Mouse (Mus musculus) brain, embryonic 18.5 days (tissue): ENCODE measurements around the gene Mkrn3.

ENCODE experiments used
- DNase-seq: peaks from one replicate; pipeline ENCODE4 v3.0.0-alpha.2; 2012; ENCODE audit warnings: low read depth, low spot score

The Mkrn3 gene

GRCm38 (mm10) chr7:62378529-62378928 lies 41.4 kb downstream of the Mkrn3 start:
- no peak for DNase-seq

GRCm38 (mm10) chr7:62377313-62377712 lies 42.6 kb downstream of the Mkrn3 start:
- DNase-seq = no peak

- peak; percentile 67 for DNase-seq
Observed at GRCm38 (mm10) chr7:62376510-62377304, 43.2 kb downstream of the Mkrn3 start, which contains the start of gene Magel2. Gene Magel2, plus strand, starts transcription at chr7:62377010.

GRCm38 (mm10) chr7:62375658-62376057 lies 44.3 kb downstream of the Mkrn3 start:
- DNase-seq = no peak
